Mouse (Mus musculus) neural tube, embryonic 15.5 days (tissue): Measurements from ENCODE around the gene Cd320. TPM values are rescaled to one million over a fixed set of nuclear protein-coding genes. Genes with fewer than 3 reads are reported as not detected.
"Not testable (repeated sequence)": the region's sequence is repeated elsewhere in the genome, so short reads cannot be mapped to it uniquely, and the experiment has no call there.

ENCODE experiments used
- ATAC-seq: fragments of 200-750 bp; cut with Nextera tagmentation; 2 replicates; pipeline ENCODE4 v1.8.0; 2017; ENCODE audit warnings: mild to moderate bottlenecking, moderate TSS enrichment, moderate library complexity; ENCODE audit not compliant: low FRiP score
- H3K27ac ChIP-seq: fragments of 300-500 bp; sonication (generic); replicated peaks from 2 replicates; pipeline ENCODE4 v1.5.1; 2015; ENCODE audit warnings: mild to moderate bottlenecking, inconsistent platforms
- H3K27me3 ChIP-seq: fragments of 300-500 bp; sonication (generic); replicated peaks from 2 replicates; pipeline ENCODE4 v1.6.1; 2015; ENCODE audit warnings: inconsistent platforms
- H3K36me3 ChIP-seq: fragments of 300-500 bp; sonication (generic); 2 replicates; pipeline ENCODE4 v1.6.1; 2015; ENCODE audit warnings: inconsistent platforms
- H3K4me1 ChIP-seq: fragments of 300-500 bp; sonication (generic); 2 replicates; pipeline ENCODE4 v1.6.1; 2015; ENCODE audit warnings: inconsistent platforms
- H3K4me2 ChIP-seq: fragments of 300-500 bp; sonication (generic); 2 replicates; pipeline ENCODE4 v1.6.1; 2015; ENCODE audit warnings: inconsistent platforms, mild to moderate bottlenecking, moderate library complexity
- H3K4me3 ChIP-seq: fragments of 300-500 bp; sonication (generic); replicated peaks from 2 replicates; pipeline ENCODE4 v1.5.1; 2015; ENCODE audit warnings: mild to moderate bottlenecking, inconsistent platforms
- H3K9ac ChIP-seq: fragments of 300-500 bp; sonication (generic); replicated peaks from 2 replicates; pipeline ENCODE4 v1.6.1; 2015; ENCODE audit warnings: mild to moderate bottlenecking, inconsistent platforms
- H3K9me3 ChIP-seq: fragments of 300-500 bp; sonication (generic); replicated peaks from 2 replicates; pipeline ENCODE4 v1.6.1; 2016; ENCODE audit warnings: inconsistent platforms
- WGBS: fragments of 180-500 bp; shearing (Covaris S2); methylation state at CpG from one replicate; pipeline ENCODE4 v1.1.7; 2015; ENCODE audit warnings: mixed read lengths; 5-methylcytosine and 5-hydroxymethylcytosine counted together
- polyA plus RNA-seq: library from polyadenylated mRNA; unstranded; fragments of >200 nt; fragmentation: Nextera tagmentation; extraction: Ambion mirVana; gene quantifications from 2 replicates; pipeline ENCODE4 v1.2.1, GENCODE M21; 2015

The Cd320 gene
- polyA plus RNA-seq, 1 experiment from 2014 or later, result 53.9 TPM

DNA sequence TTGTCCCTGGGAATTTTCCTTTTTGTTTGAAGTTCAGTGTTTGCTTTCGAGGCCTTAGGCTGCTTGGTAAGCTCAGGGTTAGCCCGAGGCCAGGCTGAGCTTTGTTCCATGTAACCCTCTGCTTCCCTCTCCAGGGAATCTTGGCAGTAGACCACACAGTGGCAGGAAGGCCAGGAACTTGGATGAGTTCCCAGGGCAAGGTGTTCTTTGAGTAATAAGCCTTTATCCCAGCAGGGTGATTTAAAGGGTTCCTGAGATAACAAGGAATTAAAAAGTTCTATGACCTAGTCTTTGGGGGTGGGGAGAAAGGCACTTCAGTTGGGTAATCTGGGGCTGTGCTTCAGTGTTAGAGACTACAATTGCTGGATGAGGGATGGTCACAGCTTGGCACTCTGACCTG lies 14.0 kb upstream of the Cd320 start:
- Histone ChIP-seq H3K27me3 (no peaks in the 10 kb centered on the region), H3K4me2 (no peak overlapping the region), H3K9ac (peak overlapping the region; percentile 17; the same call in 1 of the 2 replicates), H3K4me3 (no peak overlapping the region), H3K36me3 (peaks cover 46% of the 10 kb centered on the region), H3K9me3 (no peaks in the 10 kb centered on the region), H3K4me1 (peaks cover 35% of the 10 kb centered on the region), H3K27ac (no peak overlapping the region)
- 48% methylated on average over 2 of the region's 2 CpGs for WGBS
- no peak for ATAC-seq

DNA sequence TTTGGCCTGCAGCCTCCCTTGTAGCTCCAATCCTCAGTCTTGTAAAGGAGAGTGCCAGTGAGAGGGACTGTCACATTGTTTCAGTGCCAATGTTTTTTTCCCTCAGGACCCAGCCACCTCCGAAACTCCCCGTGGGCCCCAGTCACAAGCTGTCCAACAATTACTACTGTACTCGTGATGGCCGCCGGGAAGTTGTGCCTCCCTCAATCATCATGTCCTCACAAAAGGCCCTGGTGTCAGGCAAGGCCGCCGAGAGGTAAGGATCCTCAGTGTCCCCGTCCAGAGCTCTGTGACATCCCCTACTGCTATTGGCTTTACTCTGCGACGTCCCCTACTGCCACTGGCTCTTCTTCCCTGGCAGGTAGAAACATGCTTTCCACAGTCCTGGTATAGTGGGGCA lies 13.3 kb upstream of the Cd320 start:
- no peak for ATAC-seq
- Histone ChIP-seq H3K4me3 (no peak overlapping the region), H3K36me3 (peaks cover 53% of the 10 kb centered on the region), H3K9me3 (no peaks in the 10 kb centered on the region), H3K4me1 (peaks cover 35% of the 10 kb centered on the region), H3K27me3 (no peaks in the 10 kb centered on the region), H3K4me2 (no peak overlapping the region), H3K27ac (peak overlapping the region; percentile 18), H3K9ac (no peak overlapping the region)
- WGBS, result 84% methylated on average over 10 of the region's 10 CpGs

DNA sequence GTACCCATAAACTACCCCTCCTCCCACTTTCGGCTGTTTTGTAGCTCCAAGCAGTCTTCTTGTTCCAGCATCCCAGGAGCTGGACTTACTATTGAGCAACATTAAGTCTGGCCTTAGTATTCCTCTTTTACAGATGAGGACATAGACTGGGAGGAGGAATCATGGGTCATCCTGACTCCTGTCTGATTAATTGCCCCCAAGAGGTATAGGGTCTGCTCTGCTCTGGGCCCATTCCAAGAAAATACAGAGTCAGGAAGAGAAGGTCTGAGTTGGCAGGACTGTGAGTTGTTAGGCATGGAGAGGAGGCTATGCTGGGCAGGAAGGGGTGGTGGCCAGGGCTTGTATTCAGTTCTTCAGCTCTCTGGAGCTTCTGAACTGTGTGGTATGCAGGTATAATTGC lies 1.3 kb downstream of the Cd320 start:
- peak overlapping the region; percentile 99 for H3K4me3 ChIP-seq
- H3K9ac ChIP-seq, result peak overlapping the region; percentile 76
- H3K4me1 ChIP-seq, result peaks cover 19% of the 10 kb centered on the region
- H3K4me2 ChIP-seq, result peak overlapping the region; percentile 84
- H3K27ac ChIP-seq, result no peak overlapping the region
- H3K9me3 ChIP-seq, result no peaks in the 10 kb centered on the region
- peaks cover 28% of the 10 kb centered on the region for H3K36me3 ChIP-seq
- H3K27me3 ChIP-seq, result no peaks in the 10 kb centered on the region
- WGBS, result 41% methylated on average over 1 of the region's 1 CpGs
- no peak for ATAC-seq

DNA sequence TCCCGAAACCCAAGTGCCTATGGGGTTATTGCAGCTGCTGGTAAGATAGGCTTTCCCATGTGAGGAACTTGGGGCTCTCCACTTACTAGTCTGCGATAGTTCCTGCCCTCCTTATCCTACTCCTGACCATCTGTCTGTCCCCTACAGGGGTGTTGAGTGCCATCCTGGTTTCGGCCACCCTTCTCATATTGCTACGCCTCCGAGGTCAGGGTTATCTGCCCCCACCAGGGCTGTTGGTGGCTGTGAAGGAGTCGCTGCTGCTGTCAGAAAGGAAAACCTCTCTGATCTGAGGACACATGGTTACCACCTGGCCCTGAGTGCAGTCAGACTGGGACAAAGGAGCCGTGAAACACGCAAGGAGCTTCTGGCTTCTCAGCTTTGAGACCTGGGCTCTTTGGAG lies 5.2 kb downstream of the Cd320 start:
- H3K27ac ChIP-seq, result no peak overlapping the region
- no peak overlapping the region for H3K4me3 ChIP-seq
- H3K9ac ChIP-seq, result no peak overlapping the region
- no peak overlapping the region for H3K4me2 ChIP-seq
- H3K36me3 ChIP-seq, result peaks cover 19% of the 10 kb centered on the region
- 93% methylated on average over 8 of the region's 8 CpGs for WGBS
- no peaks in the 10 kb centered on the region for H3K27me3 ChIP-seq
- H3K9me3 ChIP-seq, result no peaks in the 10 kb centered on the region
- ATAC-seq, result no peak
- peaks cover 19% of the 10 kb centered on the region for H3K4me1 ChIP-seq

DNA sequence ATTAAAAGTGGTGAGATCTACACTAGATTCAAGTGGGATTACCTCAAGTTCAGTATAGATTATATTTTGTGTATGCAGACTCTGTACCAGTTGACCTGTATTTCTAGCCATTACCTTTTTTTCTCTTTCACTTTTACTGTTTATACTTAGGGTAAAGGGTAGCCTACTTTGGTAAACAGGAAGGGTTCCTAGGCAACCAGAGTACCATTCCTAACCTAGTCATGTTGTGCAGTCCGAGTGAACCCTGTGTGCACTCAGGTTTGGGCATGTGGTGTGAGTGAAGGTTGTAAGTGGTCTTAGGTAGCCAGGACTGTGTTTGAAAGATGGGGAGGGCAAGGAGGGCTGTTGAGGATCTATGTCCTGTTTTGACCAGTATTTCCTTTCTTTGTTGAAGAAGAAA lies 8.4 kb downstream of the Cd320 start:
- H3K4me2 ChIP-seq, result no peak overlapping the region
- H3K9me3 ChIP-seq, result no peaks in the 10 kb centered on the region
- WGBS, result 79% methylated on average over 1 of the region's 1 CpGs
- ATAC-seq, result no peak
- no peaks in the 10 kb centered on the region for H3K4me1 ChIP-seq
- peaks cover 19% of the 10 kb centered on the region for H3K36me3 ChIP-seq
- no peak overlapping the region for H3K4me3 ChIP-seq
- H3K9ac ChIP-seq, result no peak overlapping the region
- H3K27ac ChIP-seq, result no peak overlapping the region
- H3K27me3 ChIP-seq, result no peaks in the 10 kb centered on the region

DNA sequence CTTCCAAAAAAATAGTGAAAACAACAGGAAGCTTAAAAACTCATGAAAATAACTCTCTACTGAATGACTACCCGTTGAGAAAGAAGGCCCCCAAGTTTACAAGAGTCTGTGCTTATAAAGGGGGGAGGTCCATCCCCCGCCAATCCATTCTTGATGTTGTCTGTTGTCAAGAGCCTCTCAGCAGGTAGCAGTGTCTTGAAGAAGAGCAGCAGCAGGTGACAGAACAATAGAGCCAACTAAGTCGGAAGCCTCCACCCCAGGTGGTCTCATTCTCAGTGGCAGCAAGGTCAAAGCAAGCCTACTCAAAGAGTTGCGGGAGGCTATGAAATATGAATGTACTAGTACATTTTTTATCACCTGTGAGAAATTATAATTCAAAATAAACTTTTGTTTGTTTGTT lies 14.9 kb downstream of the Cd320 start:
- no peaks in the 10 kb centered on the region; the same call in 1 of the 2 replicates for H3K36me3 ChIP-seq
- H3K4me3 ChIP-seq, result no peak overlapping the region
- H3K27ac ChIP-seq, result no peak overlapping the region
- no peak overlapping the region for H3K9ac ChIP-seq
- H3K4me2 ChIP-seq, result no peak overlapping the region
- no peaks in the 10 kb centered on the region for H3K4me1 ChIP-seq
- WGBS, result 60% methylated on average over 4 of the region's 4 CpGs
- no peak for ATAC-seq
- no peaks in the 10 kb centered on the region for H3K9me3 ChIP-seq
- no peaks in the 10 kb centered on the region for H3K27me3 ChIP-seq

DNA sequence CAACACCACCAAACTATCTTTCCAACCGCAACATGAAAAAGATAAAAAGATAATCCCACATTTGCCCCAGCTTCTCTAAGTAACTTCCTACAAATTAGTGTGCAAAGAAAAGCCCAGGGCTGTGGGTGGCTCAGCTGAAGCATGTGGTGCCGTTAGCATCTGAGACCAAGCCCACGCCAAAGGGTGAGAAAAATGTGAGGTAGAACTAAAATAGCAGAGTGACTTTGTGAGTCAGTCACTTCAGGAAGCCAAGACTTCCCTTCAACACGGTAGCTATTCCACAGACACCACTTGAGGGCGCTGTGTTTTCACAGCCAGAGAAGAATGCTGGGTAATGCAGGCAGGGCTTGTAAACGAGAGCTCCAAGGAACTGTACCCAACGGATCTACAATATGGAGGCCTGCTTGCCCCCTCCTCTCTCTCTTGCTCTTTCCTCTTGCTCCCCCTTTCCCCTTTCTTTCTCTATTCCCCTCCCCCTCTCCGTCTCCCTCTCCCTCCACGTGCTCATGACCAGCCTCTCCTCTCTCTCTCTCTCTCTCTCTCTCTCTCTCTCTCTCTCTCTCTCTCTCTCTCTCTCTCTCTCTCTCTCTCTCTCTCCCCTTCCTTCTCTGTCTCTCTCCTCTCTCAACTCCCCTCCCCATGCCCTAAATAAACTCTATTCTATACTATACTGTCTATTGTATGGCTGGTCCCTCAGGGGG lies 22.6 kb downstream of the Cd320 start:
- no peak for ATAC-seq
- Histone ChIP-seq H3K9ac (no peak overlapping the region), H3K4me1 (no peaks in the 10 kb centered on the region), H3K9me3 (no peaks in the 10 kb centered on the region), H3K36me3 (no peaks in the 10 kb centered on the region), H3K4me2 (no peak overlapping the region), H3K27me3 (no peaks in the 10 kb centered on the region), H3K27ac (no peak overlapping the region), H3K4me3 (no peak overlapping the region)
- WGBS, result 48% methylated on average over 9 of the region's 9 CpGs

DNA sequence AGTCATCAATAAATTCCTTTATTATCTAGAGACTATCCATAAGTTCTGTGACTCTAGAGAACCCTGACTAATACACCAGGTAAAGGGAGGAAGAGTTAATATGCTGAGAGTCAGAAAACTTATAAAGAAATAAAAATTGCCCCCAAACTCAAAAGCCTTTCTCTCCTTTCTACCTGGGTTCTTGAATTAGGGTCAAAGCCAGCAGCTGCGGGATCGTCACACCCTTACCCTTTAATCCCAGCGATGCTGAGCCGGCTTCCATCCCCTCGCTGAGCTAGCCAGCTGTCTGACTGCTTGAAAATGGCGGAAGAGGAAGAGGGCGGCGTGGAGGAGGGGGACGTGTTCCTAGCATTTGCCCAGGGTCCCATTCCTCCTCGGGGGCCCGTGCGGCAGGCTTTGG lies 30.6 kb downstream of the Cd320 start, which contains the start of gene Gm7029:
Gene Gm7029 (plus strand): TSS at position 301 of the 400 bp plus-strand sequence.
- not testable (repeated sequence) for ATAC-seq, H3K9ac ChIP-seq, H3K4me3 ChIP-seq, H3K4me1 ChIP-seq, H3K36me3 ChIP-seq, H3K27ac ChIP-seq, H3K27me3 ChIP-seq, H3K9me3 ChIP-seq, H3K4me2 ChIP-seq
- WGBS, result 66% methylated on average over 3 of the region's 12 CpGs

DNA sequence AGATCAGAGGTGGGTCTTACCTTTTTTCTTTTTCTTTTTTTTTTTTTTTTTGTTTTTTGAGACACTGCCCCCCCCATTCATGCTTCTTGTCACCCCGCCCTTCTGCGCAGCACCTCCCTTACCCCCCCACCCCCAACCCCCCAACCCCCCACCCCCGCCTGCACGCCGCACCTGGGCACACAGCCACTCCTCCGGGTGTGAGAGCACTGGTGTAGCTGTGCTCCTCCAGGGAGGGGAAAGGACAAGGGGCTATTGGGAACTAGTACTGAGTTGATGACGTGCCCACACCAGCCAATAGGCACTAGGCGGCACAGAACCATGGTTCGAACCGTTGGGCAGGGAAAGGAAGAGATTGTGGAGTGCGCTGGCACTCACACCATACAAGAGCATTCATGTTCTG lies 31.5 kb downstream of the Cd320 start:
- Histone ChIP-seq H3K27me3 (no peaks in the 10 kb centered on the region), H3K9me3 (no peaks in the 10 kb centered on the region)
- WGBS, result 86% methylated on average over 11 of the region's 11 CpGs

DNA sequence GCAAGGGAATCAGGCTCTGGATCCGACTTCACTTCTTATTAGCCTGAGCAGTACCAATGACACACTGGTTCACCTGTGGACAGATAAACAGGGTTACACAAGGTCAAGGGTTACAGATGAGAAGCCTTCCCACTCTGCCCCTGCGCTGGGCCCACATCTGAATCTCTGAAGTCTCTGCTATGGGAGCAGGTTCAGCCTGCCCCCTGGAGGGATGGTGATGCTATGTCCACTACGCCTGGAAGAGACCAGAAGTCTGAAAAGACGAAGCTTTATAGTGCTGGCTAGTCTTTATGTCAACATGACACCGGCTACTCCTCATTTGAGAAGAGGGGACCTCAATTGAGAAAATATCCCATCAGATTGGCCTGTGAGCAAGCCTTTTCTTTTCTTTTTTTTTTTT lies 32.9 kb downstream of the Cd320 start:
- not testable (repeated sequence) for H3K4me1 ChIP-seq, H3K4me2 ChIP-seq, ATAC-seq, H3K36me3 ChIP-seq, H3K27me3 ChIP-seq, H3K4me3 ChIP-seq, H3K9me3 ChIP-seq, H3K27ac ChIP-seq, H3K9ac ChIP-seq
- 87% methylated on average over 5 of the region's 5 CpGs for WGBS

More for the DNA sequence above, 31.5 kb downstream of the Cd320 start:
- H3K27ac ChIP-seq, result no peak overlapping the region
- no peak overlapping the region for H3K4me2 ChIP-seq
- H3K4me3 ChIP-seq, result no peak overlapping the region
- ATAC-seq, result no peak
- H3K4me1 ChIP-seq, result no peaks in the 10 kb centered on the region
- H3K9ac ChIP-seq, result no peak overlapping the region
- H3K36me3 ChIP-seq, result no peaks in the 10 kb centered on the region

DNA sequence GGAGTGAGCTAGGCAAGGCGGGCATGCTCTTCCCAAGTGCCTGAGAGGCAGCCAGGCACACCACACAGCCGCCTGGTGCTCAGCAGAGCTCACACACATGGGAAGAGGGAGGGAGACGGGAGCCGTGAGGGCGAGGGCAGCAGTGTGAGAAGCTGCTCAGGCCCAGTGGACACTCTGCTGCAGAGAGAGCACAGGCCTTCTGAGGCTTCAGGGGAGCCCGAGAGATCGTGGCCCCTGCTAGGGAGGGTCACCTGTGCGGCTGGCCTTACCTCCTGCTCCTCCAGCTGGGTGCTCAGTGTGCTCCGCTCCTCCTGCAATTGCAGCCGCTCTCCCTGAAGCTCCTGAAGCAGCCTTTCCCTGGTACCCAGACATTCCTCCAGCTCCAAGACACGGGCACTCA lies 41.4 kb downstream of the Cd320 start:
- H3K9ac ChIP-seq, ATAC-seq, H3K9me3 ChIP-seq, H3K27me3 ChIP-seq, H3K27ac ChIP-seq, H3K36me3 ChIP-seq, H3K4me3 ChIP-seq, H3K4me2 ChIP-seq, H3K4me1 ChIP-seq: not testable (repeated sequence)
- 95% methylated on average over 10 of the region's 11 CpGs for WGBS

DNA sequence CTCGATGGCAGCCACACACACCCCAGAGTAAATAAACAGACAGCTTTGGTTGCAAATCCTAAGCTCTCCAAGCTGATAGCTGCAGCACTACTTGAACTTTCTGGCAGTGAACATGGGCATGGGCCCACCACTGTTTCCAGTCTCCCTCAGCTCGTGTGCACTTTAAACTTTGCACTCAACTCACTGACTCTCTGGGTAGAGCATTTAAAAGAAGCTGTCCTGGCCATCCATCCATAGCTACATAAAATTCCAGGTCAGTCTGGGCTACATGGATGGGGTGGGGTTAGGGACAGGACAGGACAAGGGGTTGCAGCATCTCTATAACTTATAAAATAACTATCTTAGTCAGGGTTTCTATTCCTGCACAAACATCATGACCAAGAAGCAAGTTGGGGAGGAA lies 44.9 kb downstream of the Cd320 start:
- 74% methylated on average over 2 of the region's 2 CpGs for WGBS
- not testable (repeated sequence) for H3K9me3 ChIP-seq, ATAC-seq, H3K4me3 ChIP-seq, H3K4me2 ChIP-seq, H3K27me3 ChIP-seq, H3K36me3 ChIP-seq, H3K9ac ChIP-seq, H3K27ac ChIP-seq
- peaks cover 11% of the 10 kb centered on the region for H3K4me1 ChIP-seq
